Mouse (Mus musculus) liver, postnatal 0 days (tissue): Measurements from ENCODE around the gene Mbd3. TPM values are rescaled to one million over a fixed set of nuclear protein-coding genes. Genes with fewer than 3 reads are reported as not detected.

Source experiments
- ATAC-seq: fragments of 200-750 bp; cut with Nextera tagmentation; 2 replicates; pipeline ENCODE4 v1.8.0; 2017; ENCODE audit warnings: mild to moderate bottlenecking, moderate library complexity
- DNase-seq: peaks from one replicate; pipeline ENCODE4 v3.0.0-alpha.2; 2016
- H3K27ac ChIP-seq: fragments of 300-500 bp; sonication (generic); 2 replicates; pipeline ENCODE4 v1.5.1; 2014; ENCODE audit warnings: antibody characterized with exemption, moderate library complexity, mild to moderate bottlenecking, low read depth
- H3K27me3 ChIP-seq: fragments of 300-500 bp; sonication (generic); 2 replicates; pipeline ENCODE4 v1.6.1; 2014; ENCODE audit warnings: low read length, control low read depth, mixed read lengths; ENCODE audit not compliant: insufficient read depth
- H3K36me3 ChIP-seq: fragments of 300-500 bp; sonication (generic); replicated peaks from 2 replicates; pipeline ENCODE4 v1.6.1; 2014; ENCODE audit warnings: mild to moderate bottlenecking, control low read depth, low read length, moderate library complexity, mixed read lengths; ENCODE audit not compliant: insufficient read depth
- H3K4me1 ChIP-seq: fragments of 300-500 bp; sonication (generic); 2 replicates; pipeline ENCODE4 v1.6.1; 2014; ENCODE audit warnings: antibody characterized with exemption, mild to moderate bottlenecking, control low read depth; ENCODE audit not compliant: insufficient read depth
- H3K4me2 ChIP-seq: fragments of 300-500 bp; sonication (generic); 2 replicates; pipeline ENCODE4 v1.6.1; 2014; ENCODE audit warnings: low read depth, mild to moderate bottlenecking, low read length, moderate library complexity, mixed read lengths
- H3K4me3 ChIP-seq: fragments of 300-500 bp; sonication (generic); 2 replicates; pipeline ENCODE4 v1.5.1; 2014; ENCODE audit warnings: low read depth, low read length
- H3K9ac ChIP-seq: fragments of 300-500 bp; sonication (generic); replicated peaks from 2 replicates; pipeline ENCODE4 v1.6.1; 2014; ENCODE audit warnings: mild to moderate bottlenecking, moderate library complexity
- H3K9me3 ChIP-seq: fragments of 300-500 bp; sonication (generic); 2 replicates; pipeline ENCODE4 v1.6.1; 2016; ENCODE audit warnings: mild to moderate bottlenecking, control low read depth, low read length, mixed read lengths
- CTCF ChIP-seq: sonication (generic); IDR thresholded peaks from 2 replicates; pipeline ENCODE4 v1.5.1; 2016; ENCODE audit warnings: antibody characterized with exemption, low read depth
- EP300 ChIP-seq: IDR thresholded peaks from 2 replicates; pipeline ENCODE4 v1.6.1; 2016; ENCODE audit warnings: antibody characterized with exemption, low read depth, mild to moderate bottlenecking
- WGBS: fragments of 180-500 bp; shearing (Covaris S2); extraction: QIAGEN DNeasy Blood & Tissue Kit; methylation state at CpG from one replicate; pipeline ENCODE4 v1.1.7; 2014; ENCODE audit not compliant: insufficient replicate concordance; 5-methylcytosine and 5-hydroxymethylcytosine counted together
- polyA plus RNA-seq: library from polyadenylated mRNA; unstranded; fragments of >200 nt; fragmentation: Nextera tagmentation; extraction: Ambion mirVana; gene quantifications from 2 replicates; pipeline ENCODE4 v1.2.1, GENCODE M21; 2015

The Mbd3 gene
- polyA plus RNA-seq, 1 experiment from 2014 or later = 33.4 TPM

DNA sequence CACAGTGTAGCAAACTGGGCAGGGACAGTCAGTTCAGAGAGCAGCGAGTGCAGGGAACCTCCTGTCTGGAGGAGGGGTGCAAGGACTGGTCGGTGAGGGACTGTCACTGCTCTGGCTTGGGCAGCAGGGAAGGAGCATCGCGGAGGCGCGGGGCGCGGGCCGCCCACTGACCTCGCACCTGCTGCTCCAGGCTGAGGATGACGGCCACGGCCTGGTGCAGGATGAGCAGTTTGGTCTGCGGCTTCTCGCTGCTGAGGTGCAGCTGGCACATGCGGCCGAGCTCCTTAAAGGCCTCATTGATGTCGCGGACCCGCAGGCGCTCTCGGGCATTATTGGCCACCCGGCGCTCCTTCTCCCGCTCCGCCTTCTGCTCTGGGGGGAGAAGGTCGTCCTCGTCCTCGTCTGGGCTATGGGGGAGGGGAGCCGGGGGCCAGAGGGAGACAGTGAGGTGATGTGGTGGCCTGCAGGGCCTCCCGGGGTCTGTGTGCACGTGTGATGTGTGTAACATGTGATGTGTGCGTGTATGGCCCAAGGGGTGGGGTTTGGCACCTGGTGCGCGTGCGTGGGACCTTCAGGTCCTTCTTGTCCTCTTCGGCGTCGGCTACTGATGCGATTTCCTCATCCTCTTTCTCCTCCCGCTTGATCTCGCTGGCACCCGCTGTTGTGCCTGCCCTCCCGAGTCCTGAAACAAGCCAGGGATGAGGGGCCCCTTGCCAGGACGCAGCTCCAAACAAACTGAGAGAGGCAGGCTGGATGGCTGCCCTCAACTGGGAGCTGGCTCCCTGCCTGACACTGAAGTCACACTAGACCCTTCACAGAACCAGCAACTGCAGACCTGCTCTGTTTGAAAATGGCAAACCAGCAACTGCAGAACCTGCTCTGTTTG, 13.5 kb upstream of the Mbd3 start:
- H3K9me3 ChIP-seq = no peaks in the 10 kb centered on the region
- no peaks in the 10 kb centered on the region for H3K27me3 ChIP-seq
- peaks cover 1% of the 10 kb centered on the region for H3K4me1 ChIP-seq
- ATAC-seq (no peak), DNase-seq (no peak)
- H3K9ac ChIP-seq = no peak overlapping the region
- WGBS = 91% methylated on average over 44 of the region's 44 CpGs
- H3K36me3 ChIP-seq = peaks cover 89% of the 10 kb centered on the region
- no peak overlapping the region for H3K27ac ChIP-seq
- TF ChIP-seq CTCF = no peak
- no peak for TF ChIP-seq EP300
- no peak overlapping the region for H3K4me2 ChIP-seq
- H3K4me3 ChIP-seq = no peak overlapping the region

GRCm38 (mm10) chr10:80407924-80408323, 8.6 kb upstream of the Mbd3 start:
- no peak for TF ChIP-seq EP300
- no peak for TF ChIP-seq CTCF
- no peaks in the 10 kb centered on the region for H3K9me3 ChIP-seq
- DNase-seq (no peak), ATAC-seq (no peak)
- peaks cover 22% of the 10 kb centered on the region for H3K4me1 ChIP-seq
- H3K36me3 ChIP-seq = peaks cover 50% of the 10 kb centered on the region
- H3K4me2 ChIP-seq = 0 out of 2 replicates have a peak overlapping the region, but pooled peaks have one; percentile 88
- H3K4me3 ChIP-seq = no peak overlapping the region
- WGBS = 34% methylated on average over 4 of the region's 4 CpGs
- H3K27me3 ChIP-seq = no peaks in the 10 kb centered on the region
- peak overlapping the region; percentile 85 for H3K27ac ChIP-seq
- peak overlapping the region; percentile 80; the same call in 1 of the 2 replicates for H3K9ac ChIP-seq

DNA sequence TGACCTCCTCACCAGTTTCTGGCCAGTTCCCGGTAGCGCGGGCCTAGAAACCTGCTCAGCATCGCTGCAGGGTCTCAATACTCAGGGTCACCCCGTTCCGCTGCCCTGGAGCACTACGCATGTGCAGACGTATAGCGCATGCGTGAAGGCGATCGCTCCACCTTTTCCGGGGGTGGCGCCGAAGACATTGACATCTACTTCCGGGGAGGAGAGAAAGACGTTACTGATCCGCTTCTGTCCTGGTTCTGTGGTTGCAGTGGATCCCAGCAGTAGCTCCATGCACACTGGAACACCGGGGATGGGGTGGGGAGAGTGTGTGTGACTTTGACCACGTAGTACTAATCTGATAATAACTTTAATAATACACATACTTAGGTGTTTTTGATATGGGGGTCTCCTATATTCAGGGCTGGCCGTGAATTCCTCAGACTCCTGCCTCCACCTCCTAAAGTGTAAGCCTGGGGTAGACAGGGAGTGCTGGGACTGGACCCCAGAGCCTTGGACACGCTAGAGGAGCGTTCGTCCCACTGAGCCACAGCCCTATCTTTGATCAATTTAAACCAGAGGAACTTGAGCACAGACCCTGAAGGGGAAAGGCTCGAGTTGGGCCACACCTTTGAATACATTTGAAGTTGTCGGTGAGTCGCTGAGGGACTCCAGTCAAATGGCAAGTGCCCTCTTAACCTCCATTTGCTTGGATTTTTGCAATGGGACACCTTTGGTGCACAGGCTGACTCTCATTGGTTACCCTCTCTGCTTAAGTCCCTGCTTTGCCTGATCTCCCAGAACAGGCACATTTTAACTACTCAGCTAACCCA, 7.5 kb upstream of the Mbd3 start, which contains the start of gene Uqcr11:
TSS of gene Uqcr11 (minus strand) at position 147 of the 818 bp plus-strand sequence.
- peak within 1 kb of the TSS; percentile 80 for H3K9ac ChIP-seq
- ATAC-seq = peak; percentile 83
- under 1% methylated on average over 27 of the region's 27 CpGs for WGBS
- H3K36me3 ChIP-seq = peaks cover 48% of the 10 kb centered on the region
- H3K4me2 ChIP-seq = peak within 1 kb of the TSS; percentile 88
- peaks cover 22% of the 10 kb centered on the region for H3K4me1 ChIP-seq
- peak within 1 kb of the TSS; percentile 70 for H3K4me3 ChIP-seq
- no peaks in the 10 kb centered on the region for H3K9me3 ChIP-seq
- no peaks in the 10 kb centered on the region for H3K27me3 ChIP-seq
- DNase-seq = peak; percentile 92
- TF ChIP-seq CTCF (no peak), EP300 (no peak; the same call in 1 of the 2 replicates)
- peak within 1 kb of the TSS; percentile 85 for H3K27ac ChIP-seq

- WGBS = 44% methylated on average over 10 of the region's 10 CpGs
These were observed 6.3 kb upstream of the Mbd3 start for GRCm38 (mm10) chr10:80405481-80406173.

DNA sequence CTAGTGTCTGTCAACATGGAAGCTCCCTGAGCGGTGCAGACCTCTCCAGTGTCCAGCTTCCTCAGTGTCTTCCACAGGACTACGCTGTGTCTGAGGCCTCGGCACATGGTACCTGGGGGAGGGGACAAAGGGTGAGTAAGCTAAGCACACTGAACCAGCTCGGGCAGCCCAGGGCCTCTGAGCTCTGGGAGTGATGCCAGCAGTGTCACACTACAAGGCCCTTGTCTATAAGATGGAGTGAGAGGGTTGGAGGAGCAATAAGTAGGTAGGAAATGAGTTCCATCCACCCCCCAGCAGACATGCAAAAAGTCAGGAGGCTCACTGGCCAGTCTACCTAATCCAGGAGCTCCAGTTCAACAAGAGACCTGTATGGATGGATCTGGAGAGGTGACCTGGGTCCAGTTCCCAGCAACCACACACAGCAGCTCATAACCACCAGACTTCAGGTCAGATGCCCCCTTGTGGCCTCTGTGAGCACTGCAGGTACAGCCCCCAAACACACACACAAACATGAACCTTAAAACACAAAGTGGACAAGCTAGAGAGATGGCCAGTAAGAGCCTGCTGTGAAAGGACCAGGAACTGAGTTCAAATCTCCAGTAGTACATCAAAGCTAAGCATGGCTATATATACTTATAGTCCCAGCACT, 3.8 kb upstream of the Mbd3 start:
- DNase-seq (peak; percentile 49), ATAC-seq (no peak)
- no peak for TF ChIP-seq EP300
- peak; percentile 75 for TF ChIP-seq CTCF
- Histone ChIP-seq H3K9me3 (no peaks in the 10 kb centered on the region), H3K4me1 (peaks cover 41% of the 10 kb centered on the region), H3K9ac (no peak overlapping the region), H3K36me3 (peaks cover 24% of the 10 kb centered on the region), H3K27ac (no peak overlapping the region), H3K4me3 (no peak overlapping the region), H3K4me2 (no peak overlapping the region), H3K27me3 (no peaks in the 10 kb centered on the region)
- 85% methylated on average over 4 of the region's 4 CpGs for WGBS

More at GRCm38 (mm10) chr10:80405481-80406173, 6.3 kb upstream of the Mbd3 start:
- Histone ChIP-seq H3K27ac (no peak overlapping the region), H3K9ac (peak overlapping the region; percentile 80), H3K9me3 (no peaks in the 10 kb centered on the region), H3K4me1 (peaks cover 31% of the 10 kb centered on the region), H3K36me3 (peaks cover 41% of the 10 kb centered on the region), H3K4me3 (peak overlapping the region; percentile 70), H3K27me3 (no peaks in the 10 kb centered on the region), H3K4me2 (peak overlapping the region; percentile 88)
- ATAC-seq (no peak), DNase-seq (no peak)
- no peak for TF ChIP-seq EP300
- peak; percentile 55 for TF ChIP-seq CTCF
